Mouse (Mus musculus): Measurements from ENCODE around the gene Adgrf3.
A peak's percentile ranks its signal among the peaks of the same experiment; 100 is the strongest.

DNA sequence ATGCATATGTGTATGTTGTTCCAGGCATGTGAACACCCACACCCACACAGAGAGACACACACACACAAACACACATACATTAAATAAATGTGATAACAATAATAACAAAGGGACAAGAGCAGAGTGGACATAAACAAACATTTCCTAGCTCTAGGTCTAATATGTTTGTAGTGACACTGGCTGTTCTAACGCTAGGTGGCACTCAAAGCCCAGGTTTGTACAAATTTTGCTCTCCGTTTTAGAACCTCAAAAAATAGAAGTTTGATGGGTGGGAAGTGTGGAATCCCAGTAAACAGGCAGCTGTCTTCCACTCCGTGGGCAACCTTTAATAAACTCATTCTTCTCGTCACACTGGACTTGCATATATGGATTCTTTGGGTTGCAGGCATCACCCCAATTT is 9.4 kb upstream of the Adgrf3 start:
- TF ChIP-seq CEBPB (IDR thresholded peaks at IDR 0.05; ENCODE audit: low read depth) (no peak), CTCF (IDR thresholded peaks at IDR 0.05; ENCODE audit: control insufficient read depth, insufficient read depth, insufficient read length) (peak; percentile 2)

Measured in C2C12 (cell line).